Comparison of ENCODE assay signal across 29 mouse cellular contexts in the genomic region with DNA sequence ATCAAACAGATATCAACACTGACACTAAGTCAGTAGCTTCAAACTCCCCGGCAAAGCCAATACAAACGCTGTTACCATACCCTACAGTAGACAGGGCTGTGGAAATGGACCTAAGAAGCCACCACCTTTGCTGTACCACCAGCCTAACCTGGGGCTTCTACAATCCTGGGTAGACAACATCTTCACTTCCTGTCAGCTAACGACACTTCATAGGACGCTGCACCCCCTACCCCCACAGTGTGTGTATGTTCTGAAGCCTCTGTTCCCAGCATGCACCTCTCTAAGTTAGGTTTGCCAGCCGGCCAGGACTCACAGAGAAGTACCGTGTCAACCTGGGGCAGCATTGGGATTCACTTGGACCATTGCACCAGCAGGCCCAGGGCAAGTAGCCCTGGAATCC.
DNase-seq lines count a peak whose midpoint lies in the region; ATAC-seq lines count a peak whose summit lies in the region.
"Had no signal": no experiment of that assay in that cellular context is flagged by ENCODE, and none has a peak within 500 bp of the region (broad histone marks: within the 10 kb centered on the region; RNA-seq: fewer than 3 reads in every experiment).

No protein-coding gene starts in this region.

- H3K36me3 ChIP-seq in forebrain, embryonic 15.5 days, result peaks cover 34% of the 10 kb centered on the region
- peaks cover 37% of the 10 kb centered on the region for H3K36me3 ChIP-seq in forebrain, embryonic 13.5 days (ENCODE audit: poor library complexity, severe bottlenecking)
- H3K36me3 ChIP-seq: G1E had no signal

- H3K9me3 ChIP-seq in forebrain, embryonic 15.5 days, result no peaks in the 10 kb centered on the region
- peaks cover 22% of the 10 kb centered on the region for H3K9me3 ChIP-seq in forebrain, embryonic 13.5 days (replicated peaks)

- H3K4me1 ChIP-seq in forebrain, embryonic 15.5 days, result peaks cover 42% of the 10 kb centered on the region
- H3K4me1 ChIP-seq in forebrain, embryonic 13.5 days, result peaks cover 45% of the 10 kb centered on the region
- H3K4me1 ChIP-seq: megakaryocyte, embryonic 14.5 days had no signal

- H3K4me3 ChIP-seq in forebrain, embryonic 15.5 days, result no peak overlapping the region
- no peak overlapping the region for H3K4me3 ChIP-seq in forebrain, embryonic 13.5 days
- H3K4me3 ChIP-seq: embryonic facial prominence, embryonic 12.5 days; forebrain, embryonic 12.5 days; heart, embryonic 12.5 days; hindbrain, embryonic 10.5 days; limb, embryonic 12.5 days; megakaryocyte, embryonic 14.5 days; midbrain, embryonic 13.5 days had no signal

- DNase-seq in CD4-positive helper T cell, adult 2 months (ENCODE audit: low read depth, low spot score), result peak; percentile 76
- peak; percentile 71 for DNase-seq in induced T-regulatory cell, adult 2 months (ENCODE audit: low read depth)
- peak; percentile 58 to 59 for DNase-seq in thymus, postnatal 10 days (ENCODE audit: low spot score in 2 of 2)
- no peak for DNase-seq in left cerebral cortex, adult 8-10 months (ENCODE audit: low spot score in 2 of 2)
- DNase-seq in kidney, adult 11 months, result no peak
- DNase-seq in MN1 (ENCODE audit: low spot score), result no peak
- DNase-seq: adrenal gland, postnatal 10 days; cerebellum, adult 2 months; cerebellum, postnatal 25 days; gastrocnemius, postnatal 14 days; heart, adult 18-20 months; heart, postnatal 10 days; liver, postnatal 0 days; right cerebral cortex, postnatal 25 days had no signal

- no peak overlapping the region for H3K9ac ChIP-seq in forebrain, embryonic 15.5 days (replicated peaks)
- H3K9ac ChIP-seq in forebrain, embryonic 13.5 days, result no peak overlapping the region
- H3K9ac ChIP-seq: embryonic facial prominence, embryonic 12.5 days; forebrain, embryonic 12.5 days; heart, embryonic 12.5 days; limb, embryonic 12.5 days; liver, postnatal 0 days; midbrain, embryonic 13.5 days had no signal

- no peak overlapping the region for H3K4me2 ChIP-seq in forebrain, embryonic 15.5 days (replicated peaks)
- H3K4me2 ChIP-seq in forebrain, embryonic 13.5 days, result no peak overlapping the region
- H3K4me2 ChIP-seq: embryonic facial prominence, embryonic 12.5 days; forebrain, embryonic 12.5 days; heart, embryonic 12.5 days; limb, embryonic 12.5 days; liver, embryonic 11.5 days; midbrain, embryonic 13.5 days had no signal

- H3K27me3 ChIP-seq in forebrain, embryonic 15.5 days, result no peaks in the 10 kb centered on the region
- no peaks in the 10 kb centered on the region for H3K27me3 ChIP-seq in forebrain, embryonic 13.5 days
- H3K27me3 ChIP-seq: CH12.LX; embryonic facial prominence, embryonic 12.5 days; forebrain, embryonic 12.5 days; heart, embryonic 12.5 days; limb, embryonic 12.5 days; megakaryocyte, embryonic 14.5 days; midbrain, embryonic 13.5 days had no signal

- WGBS in forebrain, embryonic 15.5 days, result 91% methylated on average over 6 of the region's 6 CpGs
- WGBS in forebrain, embryonic 13.5 days, result 96% methylated on average over 6 of the region's 6 CpGs

- 0 out of 2 replicates have a peak overlapping the region, but pooled peaks have one; percentile 19 for H3K27ac ChIP-seq in forebrain, embryonic 15.5 days (replicated peaks)
- H3K27ac ChIP-seq in forebrain, embryonic 13.5 days, result no peak overlapping the region
- H3K27ac ChIP-seq: embryonic facial prominence, embryonic 12.5 days; forebrain, embryonic 12.5 days; hindbrain, embryonic 10.5 days; limb, embryonic 12.5 days; midbrain, embryonic 13.5 days had no signal

- ATAC-seq in forebrain, embryonic 15.5 days (replicated peaks), result no peak
- no peak for ATAC-seq in forebrain, embryonic 13.5 days
- ATAC-seq: hindbrain, embryonic 16.5 days; intestine, postnatal 0 days; liver, postnatal 0 days; lung, postnatal 0 days; midbrain, embryonic 13.5 days had no signal

Comparison
In these comparisons a context has a peak if more than half of its experiments do, and no peak if none do; other contexts are left out.
1. DNase-seq: peak in CD4-positive helper T cell, adult 2 months (single experiment), induced T-regulatory cell, adult 2 months (single experiment) and thymus, postnatal 10 days (2 of 2); none in left cerebral cortex, adult 8-10 months (0 of 2), kidney, adult 11 months (single experiment) and MN1 (single experiment).